Mouse (Mus musculus) layer of hippocampus, postnatal 10 days (tissue): ENCODE data around the gene Hsf2. TPM values are rescaled to one million over a fixed set of nuclear protein-coding genes. Genes with fewer than 3 reads are reported as not detected.
"Not testable (repeated sequence)": the region's sequence is repeated elsewhere in the genome, so short reads cannot be mapped to it uniquely, and the experiment has no call there.

Source experiments
- DNase-seq, 2 experiments: peaks; one replicate each; pipeline ENCODE4 v3.0.0; 2021; ENCODE audit warnings: low spot score in 2 of 2
- total RNA-seq, 2 experiments: library from RNA; stranded (reverse); gene quantifications; 2 replicates each; pipeline ENCODE4 v1.2.3; 2021

The Hsf2 gene
- total RNA-seq, 2 experiments from 2014 or later, result 43.9 to 44.5 TPM

- no peak for DNase-seq
Observed at GRCm38 (mm10) chr10:57531616-57532217, 45.5 kb downstream of the Hsf2 start.

- peak; percentile 93 for DNase-seq
Observed at GRCm38 (mm10) chr10:57532218-57533101, 46.3 kb downstream of the Hsf2 start, which contains the start of gene Serinc1. TSS of gene Serinc1 (minus strand) at chr10:57532530.

GRCm38 (mm10) chr10:57543890-57544289 is 57.7 kb downstream of the Hsf2 start:
- not testable (repeated sequence) for DNase-seq

- peak in 1 of 2 experiments; percentile 10 for DNase-seq
Observed at GRCm38 (mm10) chr10:57549631-57550030, 63.4 kb downstream of the Hsf2 start.

GRCm38 (mm10) chr10:57553719-57554118 is 67.5 kb downstream of the Hsf2 start:
- DNase-seq, result no peak

- DNase-seq, result no peak
Observed at GRCm38 (mm10) chr10:57557597-57557996, 71.4 kb downstream of the Hsf2 start.

Other genes with a start within 250 kb of the Hsf2 start
- 100 to 1,000 TPM; 774 to 834 TPM for gene Serinc1, start 46.1 kb downstream of the Hsf2 start, total RNA-seq
- 1 to 10 TPM; 6.8 to 9.8 TPM for gene Pkib, start 145.6 kb downstream of the Hsf2 start, total RNA-seq